Mouse (Mus musculus) thymus, adult 2 months (tissue): Measurements from ENCODE around the gene Ccdc116.

Experiments used
- CTCF ChIP-seq: fragments of 200-500 bp; IDR thresholded peaks from 2 replicates; pipeline ENCODE4 v1.5.1; 2012; ENCODE audit warnings: mild to moderate bottlenecking, control low read depth, low read length, moderate library complexity, borderline replicate concordance; ENCODE audit not compliant: control insufficient read depth, poor library complexity, insufficient read depth; ENCODE audit errors: extremely low read depth
- POLR2A ChIP-seq: fragments of 200-500 bp; IDR thresholded peaks from 2 replicates; pipeline ENCODE4 v1.6.1; 2012; ENCODE audit warnings: mild to moderate bottlenecking, low read length, control low read depth, moderate library complexity; ENCODE audit not compliant: control insufficient read depth, poor library complexity, insufficient read depth; ENCODE audit errors: extremely low read depth

DNA sequence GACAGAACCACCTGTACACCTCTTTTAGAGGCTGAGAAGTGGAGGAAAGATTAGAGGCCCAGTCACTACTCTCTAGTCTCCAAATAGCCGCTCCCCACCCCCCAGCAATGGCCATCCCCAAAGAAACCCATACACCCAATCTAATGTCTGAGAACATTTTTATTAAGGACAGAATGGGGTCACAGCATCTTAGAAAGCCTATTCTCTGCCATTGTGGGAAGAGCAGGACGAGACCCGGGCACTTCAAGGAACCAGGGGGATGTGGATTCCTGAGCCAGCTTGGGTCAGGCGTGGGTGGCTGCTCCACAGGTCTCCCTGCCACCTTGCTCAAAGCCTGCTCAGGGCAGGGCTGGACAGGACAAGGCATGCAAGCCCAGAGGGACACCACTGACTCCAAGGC, 4.8 kb upstream of the Ccdc116 start:
- TF ChIP-seq CTCF (no peak), POLR2A (no peak)
